Mouse (Mus musculus) cerebral cortex, adult 2 months (tissue): Measurements from ENCODE around the gene Lyzl6.

Source experiments
- WGBS: fragments of 180-500 bp; shearing (Covaris S2); methylation state at CpG from one replicate; pipeline ENCODE4 v1.1.7; 2018; 5-methylcytosine and 5-hydroxymethylcytosine counted together

Lyzl6 gene

GRCm38 (mm10) chr11:103638790-103639189, at the start of gene Lyzl6:
Gene Lyzl6, minus strand, starts transcription at chr11:103638890.
- 82% methylated on average over 3 of the region's 3 CpGs for WGBS

GRCm38 (mm10) chr11:103686706-103687105, 48.0 kb upstream of the Lyzl6 start:
- WGBS = 81% methylated on average over 6 of the region's 6 CpGs

GRCm38 (mm10) chr11:103685261-103685736, 46.6 kb upstream of the Lyzl6 start:
- WGBS = 26% methylated on average over 7 of the region's 7 CpGs

- WGBS = 74% methylated on average over 11 of the region's 11 CpGs
Observed at GRCm38 (mm10) chr11:103683667-103684334, 45.1 kb upstream of the Lyzl6 start.

GRCm38 (mm10) chr11:103677042-103677441, 38.4 kb upstream of the Lyzl6 start:
- WGBS = 44% methylated on average over 2 of the region's 2 CpGs

- 34% methylated on average over 3 of the region's 3 CpGs for WGBS
Observed at GRCm38 (mm10) chr11:103675556-103675955, 36.9 kb upstream of the Lyzl6 start.

- 20% methylated on average over 13 of the region's 13 CpGs for WGBS
Observed at GRCm38 (mm10) chr11:103666907-103667426, 28.3 kb upstream of the Lyzl6 start.

GRCm38 (mm10) chr11:103666181-103666906, 27.7 kb upstream of the Lyzl6 start:
- 9% methylated on average over 10 of the region's 10 CpGs for WGBS

- WGBS = 20% methylated on average over 1 of the region's 1 CpGs
Observed at GRCm38 (mm10) chr11:103665695-103666094, 27.0 kb upstream of the Lyzl6 start.

- WGBS = 56% methylated on average over 8 of the region's 8 CpGs
Observed at GRCm38 (mm10) chr11:103663119-103663518, 24.4 kb upstream of the Lyzl6 start.

- WGBS = 30% methylated on average over 5 of the region's 5 CpGs
Observed at GRCm38 (mm10) chr11:103662546-103662945, 23.9 kb upstream of the Lyzl6 start.

- WGBS = 26% methylated on average over 4 of the region's 4 CpGs
Observed at GRCm38 (mm10) chr11:103661863-103662262, 23.2 kb upstream of the Lyzl6 start.

- WGBS = 58% methylated on average over 7 of the region's 7 CpGs
Observed at GRCm38 (mm10) chr11:103658189-103658588, 19.5 kb upstream of the Lyzl6 start.

- 29% methylated on average over 3 of the region's 3 CpGs for WGBS
Observed at GRCm38 (mm10) chr11:103656520-103656919, 17.8 kb upstream of the Lyzl6 start.

GRCm38 (mm10) chr11:103653359-103653965, 14.8 kb upstream of the Lyzl6 start:
- WGBS = 36% methylated on average over 10 of the region's 10 CpGs

GRCm38 (mm10) chr11:103651426-103651825, 12.7 kb upstream of the Lyzl6 start:
- WGBS = 46% methylated on average over 6 of the region's 6 CpGs

- WGBS = 2% methylated on average over 37 of the region's 37 CpGs
Observed at GRCm38 (mm10) chr11:103649983-103650493, 11.3 kb upstream of the Lyzl6 start.

GRCm38 (mm10) chr11:103649301-103649982, 10.8 kb upstream of the Lyzl6 start, which contains the start of gene Rprml:
Gene Rprml, plus strand, starts transcription at chr11:103649570.
- WGBS = under 1% methylated on average over 70 of the region's 71 CpGs

GRCm38 (mm10) chr11:103648656-103649055, 10.0 kb upstream of the Lyzl6 start:
- WGBS = 18% methylated on average over 7 of the region's 7 CpGs

GRCm38 (mm10) chr11:103647921-103648620, 9.4 kb upstream of the Lyzl6 start:
- WGBS = 24% methylated on average over 11 of the region's 11 CpGs

- 83% methylated on average over 6 of the region's 6 CpGs for WGBS
Observed at GRCm38 (mm10) chr11:103646301-103646700, 7.6 kb upstream of the Lyzl6 start.
